Mouse (Mus musculus): ENCODE results near the gene Pknox1.
"Not testable (repeated sequence)": the region's sequence is repeated elsewhere in the genome, so short reads cannot be mapped to it uniquely, and the experiment has no call there.

Pknox1 gene

DNA sequence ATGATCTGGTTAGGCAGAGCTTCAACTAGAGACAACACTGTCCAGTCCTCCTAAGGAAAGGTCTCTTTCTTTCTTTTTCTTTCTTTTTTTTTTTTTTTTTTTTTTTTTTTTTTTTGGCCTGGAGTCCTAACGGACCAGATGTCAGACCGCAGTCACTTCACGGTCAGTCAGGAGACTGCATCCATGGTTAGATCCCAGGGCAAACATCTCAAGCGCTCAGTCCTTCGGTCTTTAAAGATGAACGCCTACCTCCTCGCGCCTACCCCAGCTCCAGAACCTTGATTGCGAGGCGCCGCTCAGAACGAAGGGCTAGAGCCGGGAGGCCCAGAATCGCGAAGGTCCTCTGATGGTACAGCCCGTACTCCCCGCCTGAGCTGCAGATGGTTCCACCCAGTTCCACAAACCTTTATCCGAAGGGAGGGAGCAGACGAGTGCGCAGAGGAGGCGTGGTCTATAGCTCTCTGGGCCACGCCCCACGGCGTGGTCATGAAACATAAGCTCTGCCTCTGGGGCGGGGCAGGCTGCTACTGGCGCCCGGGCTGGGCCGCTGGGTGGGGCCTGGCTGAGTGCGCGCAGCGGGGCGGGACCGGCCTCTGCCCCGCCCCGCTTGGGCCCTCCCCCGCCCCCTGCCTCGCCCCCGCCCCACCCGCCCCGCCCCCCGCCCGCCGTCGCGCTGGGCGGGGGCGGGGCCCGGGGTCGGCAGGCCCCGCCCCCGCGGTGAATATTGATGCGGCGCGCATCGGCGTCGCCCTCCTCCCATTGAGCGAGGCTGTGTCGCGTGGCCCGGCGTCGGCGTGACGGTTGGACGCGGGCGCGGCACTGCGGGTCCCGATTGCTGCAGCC, at the start of gene Pknox1:
Gene Pknox1 (plus strand): TSS at position 720 of the 843 bp plus-strand sequence.
- DNase-seq: peak; percentile 100

- no peak for DNase-seq
Observed at GRCm38 (mm10) chr17:31519344-31519945, 45.1 kb upstream of the Pknox1 start.

DNA sequence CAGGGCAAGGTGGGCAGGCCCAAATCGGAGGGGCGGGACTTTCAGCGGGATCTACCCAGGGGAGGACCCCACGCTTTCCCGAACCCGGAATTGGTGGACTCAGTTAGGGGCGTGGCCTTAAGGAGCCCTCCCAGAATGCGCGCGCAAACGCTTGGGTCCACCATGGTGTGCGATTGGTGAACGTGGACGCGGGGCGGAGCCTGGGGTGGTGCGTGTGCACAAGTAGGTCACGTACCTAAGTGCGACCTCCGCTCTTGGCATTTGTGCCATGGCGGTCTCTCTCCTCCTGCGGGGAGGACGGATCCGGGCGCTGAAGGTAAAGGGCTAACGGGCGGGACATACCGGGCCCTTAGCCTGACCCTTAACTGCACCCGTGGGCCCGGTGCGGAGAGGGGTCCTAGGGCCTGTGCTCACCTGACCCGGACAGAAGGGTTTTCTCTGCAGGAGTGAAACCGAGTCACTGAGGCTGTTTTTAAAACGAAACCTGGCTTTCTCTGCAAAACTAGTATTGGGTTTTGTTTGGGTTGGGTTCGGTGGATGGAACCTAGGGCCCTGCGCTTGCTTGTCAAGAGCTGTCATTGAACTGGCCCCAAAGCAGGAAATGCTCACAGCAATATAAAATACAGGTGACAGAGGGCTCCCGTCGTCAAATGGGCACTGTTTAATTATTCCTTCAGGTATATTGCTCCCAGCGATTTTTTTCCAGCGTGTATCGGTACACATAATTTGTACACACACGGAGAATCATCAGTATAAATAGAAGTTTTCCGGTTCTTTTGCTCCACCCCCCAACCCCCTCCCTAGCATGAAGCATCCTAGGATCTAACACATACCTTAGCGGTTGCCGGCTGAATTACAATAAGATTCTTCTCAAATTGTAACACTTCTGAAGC, 44.3 kb upstream of the Pknox1 start, which contains the start of the genes Wdr4 and Ndufv3:
Gene Wdr4 (minus strand): TSS at position 35 of the 893 bp plus-strand sequence.
Gene Ndufv3 (plus strand): TSS at position 170 of the 893 bp plus-strand sequence.
- peak; percentile 100 for DNase-seq

GRCm38 (mm10) chr17:31520895-31521294, 43.6 kb upstream of the Pknox1 start:
- peak; percentile 71 for DNase-seq

GRCm38 (mm10) chr17:31521948-31522347, 42.6 kb upstream of the Pknox1 start:
- DNase-seq: no peak

GRCm38 (mm10) chr17:31525114-31525513, 39.4 kb upstream of the Pknox1 start:
- DNase-seq: no peak

DNA sequence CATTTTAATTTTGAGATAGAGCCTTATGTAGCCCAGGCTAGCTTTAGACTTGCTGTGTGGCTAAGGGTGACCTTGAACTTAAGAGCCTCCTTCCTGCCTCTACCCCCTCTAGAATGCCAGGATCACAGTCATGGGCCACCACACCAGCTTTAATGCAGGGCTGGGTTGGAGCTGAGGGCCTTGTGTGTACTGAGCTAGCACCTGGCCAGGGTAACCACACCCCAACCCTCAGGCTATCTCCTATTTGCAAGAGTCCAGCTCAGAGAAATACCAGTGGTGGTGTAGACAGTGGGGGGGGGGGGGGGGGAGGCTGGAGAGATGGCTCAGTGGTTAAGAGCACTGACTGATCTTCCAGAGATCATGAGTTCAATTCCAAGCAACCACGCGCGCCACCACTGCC, 38.7 kb upstream of the Pknox1 start:
- no peak for DNase-seq

- peak; percentile 70 for DNase-seq
Observed at GRCm38 (mm10) chr17:31529314-31529713, 35.2 kb upstream of the Pknox1 start.

GRCm38 (mm10) chr17:31531441-31532158, 32.9 kb upstream of the Pknox1 start:
- DNase-seq: peak; percentile 47

GRCm38 (mm10) chr17:31532331-31532730, 32.2 kb upstream of the Pknox1 start:
- DNase-seq: peak; percentile 74

- peak; percentile 77 for DNase-seq
Observed at GRCm38 (mm10) chr17:31535358-31535757, 29.2 kb upstream of the Pknox1 start.

DNA sequence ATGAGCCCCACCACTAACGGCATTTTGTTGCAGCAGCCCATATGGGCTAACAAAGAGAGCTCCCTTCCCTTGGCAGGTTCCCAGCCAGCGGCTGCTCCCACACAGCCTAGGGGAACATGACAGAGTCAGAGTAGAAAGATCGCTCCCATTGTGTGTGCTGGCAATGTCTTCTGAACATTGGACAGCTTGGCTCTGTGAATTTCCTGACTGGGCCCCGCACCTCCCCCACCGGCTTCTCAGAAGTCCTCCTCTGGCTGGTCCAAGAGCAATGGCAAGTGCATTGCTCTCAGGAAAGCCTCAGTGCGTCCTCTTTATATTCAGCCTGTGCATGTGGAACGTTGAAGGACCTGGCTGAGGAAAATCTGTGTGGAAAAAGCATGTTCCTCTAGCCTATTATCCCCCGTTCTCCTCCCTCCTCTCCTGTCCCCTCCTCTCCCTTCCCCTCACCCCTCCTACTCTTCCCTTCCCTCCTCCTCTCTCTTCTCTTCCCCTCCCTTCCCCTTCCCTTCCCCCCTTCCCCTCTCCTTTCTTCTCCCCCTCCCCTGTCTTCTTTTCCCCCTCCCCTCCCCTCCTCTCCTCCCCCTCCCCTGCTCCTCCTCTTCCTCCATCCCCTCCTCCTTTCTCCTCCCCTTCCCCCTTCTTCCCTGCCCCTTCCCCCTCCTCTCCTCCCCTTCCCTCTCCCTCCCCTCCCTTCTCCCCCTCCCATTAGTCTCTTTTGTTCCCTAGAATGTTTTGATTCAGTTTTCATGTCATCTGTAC, 28.5 kb upstream of the Pknox1 start:
- peak; percentile 73 for DNase-seq

- no peak for DNase-seq
Observed at GRCm38 (mm10) chr17:31540101-31540500, 24.4 kb upstream of the Pknox1 start.

DNA sequence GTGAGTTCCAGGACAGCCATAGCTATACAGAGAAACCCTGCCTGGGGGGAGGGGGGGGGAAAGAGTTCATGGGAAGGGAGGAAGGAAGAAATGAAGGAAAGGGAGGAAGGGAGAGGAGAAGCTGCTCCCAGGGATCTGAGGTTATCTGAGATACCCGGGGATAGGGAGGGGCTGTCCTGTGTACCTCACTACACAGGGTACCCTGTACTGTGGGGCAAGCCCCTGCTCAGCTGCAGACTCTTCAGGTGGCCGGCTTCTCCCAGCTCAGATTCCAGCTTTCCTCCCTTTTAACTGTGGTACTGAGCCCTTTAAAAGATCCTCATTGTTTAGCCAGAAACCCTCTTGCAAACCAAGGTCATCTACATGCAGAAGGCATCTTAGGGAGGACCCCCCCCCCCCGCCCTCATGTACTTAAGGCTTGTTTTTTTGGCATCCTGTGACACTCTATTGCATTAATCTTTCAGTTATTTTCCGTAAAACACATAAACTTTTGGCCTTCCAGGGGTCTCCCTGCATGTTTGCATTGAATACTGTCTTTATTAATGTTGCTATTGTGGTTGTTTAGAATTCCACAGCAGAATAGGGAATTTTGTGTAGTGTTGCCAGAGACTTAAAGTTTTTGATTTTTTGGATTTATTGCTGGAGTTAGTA, 23.6 kb upstream of the Pknox1 start:
- no peak for DNase-seq

DNA sequence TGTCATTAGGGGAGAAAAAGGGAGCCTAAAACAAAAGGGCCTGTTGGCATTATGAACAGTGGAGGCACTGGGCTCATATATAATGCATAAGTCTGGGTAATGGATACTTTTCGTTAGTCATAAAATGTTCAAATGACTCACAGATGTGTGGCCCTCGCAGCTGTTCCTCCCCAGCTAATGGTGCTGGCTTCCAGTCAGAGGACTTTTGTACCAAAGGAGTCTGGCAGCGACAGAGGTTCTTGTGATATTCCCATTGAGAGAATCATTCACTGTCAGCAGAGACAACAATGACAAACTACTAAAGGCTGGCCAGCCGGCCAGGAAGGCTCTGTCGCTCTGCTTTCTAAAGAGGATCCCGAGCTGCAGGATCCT, 23.1 kb upstream of the Pknox1 start:
- peak; percentile 66 for DNase-seq

DNA sequence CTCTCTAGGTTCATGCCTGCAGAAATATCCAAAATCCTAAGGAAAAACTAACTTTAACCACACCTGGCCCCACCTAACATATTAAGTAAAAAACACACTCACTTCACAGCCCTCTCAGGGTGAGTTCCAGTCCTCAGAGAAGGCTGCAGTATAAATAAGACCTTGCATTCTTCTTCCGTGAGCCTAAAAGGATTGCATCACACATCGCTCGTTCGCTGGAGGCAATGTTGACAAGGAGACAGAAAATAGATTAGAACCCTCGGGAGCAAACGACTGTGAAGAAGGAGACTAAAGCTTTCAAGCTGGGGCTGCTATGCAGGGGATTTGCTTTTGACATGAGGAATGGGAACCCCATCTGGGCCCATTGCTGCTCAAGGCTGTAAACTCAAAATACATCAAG, 21.0 kb upstream of the Pknox1 start:
- no peak for DNase-seq

- no peak for DNase-seq
Observed at GRCm38 (mm10) chr17:31546444-31547196, 17.9 kb upstream of the Pknox1 start.

DNA sequence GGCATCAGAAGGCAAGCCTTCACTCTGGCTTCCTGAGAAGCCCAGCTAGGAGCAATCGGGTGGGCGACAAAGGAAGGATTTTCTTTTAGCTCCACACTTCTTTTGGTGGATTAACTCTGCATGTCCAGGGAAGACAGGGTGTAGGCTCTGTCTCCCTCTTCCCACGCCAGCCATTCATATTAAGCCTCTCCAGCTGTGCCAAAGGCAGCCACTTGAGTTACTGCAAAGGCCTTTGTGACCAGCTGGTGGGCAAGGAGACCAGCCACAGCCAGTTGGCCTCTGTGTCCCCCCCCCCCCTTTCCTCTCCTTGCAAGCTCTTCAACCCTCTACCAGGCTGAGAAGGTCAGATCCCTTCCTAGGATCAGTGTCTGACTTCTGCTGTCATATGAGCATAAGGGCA, 16.6 kb upstream of the Pknox1 start:
- no peak for DNase-seq

GRCm38 (mm10) chr17:31549389-31549788, 15.1 kb upstream of the Pknox1 start:
- DNase-seq: peak; percentile 61

DNA sequence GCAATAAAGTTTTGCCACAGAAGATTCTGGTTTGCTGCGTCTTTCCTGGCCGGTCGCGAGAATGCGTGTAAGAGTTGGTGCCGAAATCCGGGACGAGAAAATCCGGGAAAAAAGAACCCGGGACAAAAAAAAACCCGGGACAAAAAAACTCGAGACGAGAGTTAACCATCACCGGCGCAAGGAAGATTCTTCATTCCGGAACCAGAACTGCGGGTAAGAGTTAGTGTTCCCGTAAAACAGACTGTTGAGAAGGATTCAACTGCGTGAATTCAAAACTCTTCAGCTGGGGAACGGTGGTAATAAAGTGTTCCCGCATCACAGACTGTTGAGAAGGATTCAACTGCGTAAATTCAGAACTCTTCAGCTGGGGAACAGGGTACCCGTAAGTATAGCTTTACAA, 11.9 kb upstream of the Pknox1 start:
- not testable (repeated sequence) for DNase-seq
